Mouse (Mus musculus) spleen, adult 2 months (tissue): Measurements from ENCODE around the gene Olfr71.

Experiments used
- CTCF ChIP-seq: fragments of 200-500 bp; IDR thresholded peaks from 2 replicates; pipeline ENCODE4 v1.5.1; 2011; ENCODE audit warnings: mild to moderate bottlenecking, inconsistent platforms; ENCODE audit not compliant: insufficient read depth, insufficient read length, insufficient replicate concordance; ENCODE audit errors: extremely low read depth
- POLR2A ChIP-seq: fragments of 200-500 bp; IDR thresholded peaks from 2 replicates; pipeline ENCODE4 v1.6.1; 2011; ENCODE audit warnings: low read depth, low read length, inconsistent platforms

DNA sequence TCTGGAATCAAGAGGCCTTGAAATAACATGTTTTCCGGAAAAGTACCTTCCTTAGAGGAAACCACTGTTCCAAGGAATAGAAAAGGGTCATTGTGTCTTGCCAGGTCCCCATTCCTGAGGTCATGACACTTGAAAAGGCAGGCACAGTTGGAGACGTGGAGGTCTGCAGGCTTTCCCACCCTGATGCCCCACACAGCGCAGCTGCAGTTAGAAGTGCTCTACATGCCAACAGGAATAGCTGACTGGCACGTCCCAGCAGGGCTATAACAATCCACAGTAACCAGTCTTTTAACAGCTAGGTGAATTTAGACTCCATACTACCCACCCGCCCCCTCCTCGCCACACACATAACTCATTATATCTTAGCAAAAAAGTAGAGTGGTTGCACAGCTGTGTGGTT, 27.1 kb upstream of the Olfr71 start:
- no peak for TF ChIP-seq CTCF
- no peak for TF ChIP-seq POLR2A
